Mouse (Mus musculus) thymus, postnatal 0 days (tissue): Measurements from ENCODE around the gene Mmgt2. TPM values are rescaled to one million over a fixed set of nuclear protein-coding genes. Genes with fewer than 3 reads are reported as not detected.

Experiments used
- DNase-seq: peaks from one replicate; pipeline ENCODE4 v3.0.0-alpha.2; 2015; ENCODE audit warnings: low spot score
- polyA plus RNA-seq: library from polyadenylated mRNA; unstranded; fragments of >200 nt; fragmentation: Nextera tagmentation; extraction: Ambion mirVana; gene quantifications from 2 replicates; pipeline ENCODE4 v1.2.1, GENCODE M21; 2015

The Mmgt2 gene
- polyA plus RNA-seq, 1 experiment from 2014 or later: 54.3 TPM

- peak; percentile 33 for DNase-seq
These were observed 51.3 kb downstream of the Mmgt2 start for GRCm38 (mm10) chr11:62699749-62700148.

GRCm38 (mm10) chr11:62701218-62701617, 52.8 kb downstream of the Mmgt2 start:
- no peak for DNase-seq

GRCm38 (mm10) chr11:62706141-62706540, 57.7 kb downstream of the Mmgt2 start:
- DNase-seq: no peak

GRCm38 (mm10) chr11:62708252-62708651, 59.8 kb downstream of the Mmgt2 start:
- no peak for DNase-seq

- no peak for DNase-seq
These were observed 62.2 kb downstream of the Mmgt2 start for GRCm38 (mm10) chr11:62710657-62711056.

Other genes with a start within 250 kb of the Mmgt2 start
- 6.8 and 7.6 TPM in 2 replicates for gene Pigl, start 190.2 kb upstream of the Mmgt2 start, polyA plus RNA-seq
- gene Ncor1, start 190.1 kb upstream of the Mmgt2 start, polyA plus RNA-seq: 181 and 220 TPM in 2 replicates
- gene Cenpv, start 109.4 kb upstream of the Mmgt2 start, polyA plus RNA-seq: 20.8 and 21.2 TPM in 2 replicates
- gene Ubb, start 97.5 kb upstream of the Mmgt2 start, polyA plus RNA-seq: 3,204 and 3,318 TPM in 2 replicates
- 48.1 and 51.6 TPM in 2 replicates for gene Trpv2, start 74.2 kb upstream of the Mmgt2 start, polyA plus RNA-seq
- 2.2 and 3.4 TPM in 2 replicates for gene Lrrc75a, start 141 bp upstream of the Mmgt2 start, polyA plus RNA-seq
- gene Zfp287, start 83.2 kb downstream of the Mmgt2 start, polyA plus RNA-seq: 3.0 and 3.2 TPM in 2 replicates
- gene Gm10428, start 104.4 kb downstream of the Mmgt2 start, polyA plus RNA-seq: not detected in 2 replicates
- gene Zfp286, start 140.8 kb downstream of the Mmgt2 start, polyA plus RNA-seq: 16.4 and 18.9 TPM in 2 replicates
- gene Trim16, start 171.6 kb downstream of the Mmgt2 start, polyA plus RNA-seq: 4.0 and 4.4 TPM in 2 replicates
- 2.1 and 3.0 TPM in 2 replicates for gene Fbxw10, start 198.4 kb downstream of the Mmgt2 start, polyA plus RNA-seq
- 51.5 and 57.7 TPM in 2 replicates for gene Tvp23b, start 230.8 kb downstream of the Mmgt2 start, polyA plus RNA-seq